Mouse (Mus musculus): Measurements from ENCODE around the gene Trio.

GRCm38 (mm10) chr15:27758680-27759079 lies 267.0 kb downstream of the Trio start:
- TF ChIP-seq CTCF (IDR thresholded peaks at IDR 0.05; ENCODE audit: borderline replicate concordance, insufficient read depth, low read depth, low read length) (no peak), POLR2A (IDR thresholded peaks at IDR 0.05; ENCODE audit: borderline replicate concordance, insufficient read depth, low read length) (no peak)
